12 mouse cellular contexts compared by ENCODE assay signal in genomic region chr3:94723637-94724036, GRCm38 (mm10). TPM values are rescaled to one million over a fixed set of nuclear protein-coding genes. Genes with fewer than 3 reads are reported as not detected.
DNase-seq lines count a peak whose midpoint lies in the region; ATAC-seq and TF ChIP-seq lines count a peak whose summit lies in the region.
"Not testable (repeated sequence)": the region's sequence is repeated elsewhere in the genome, so short reads cannot be mapped to it uniquely, and the experiment has no call there.
"Had no signal": no experiment of that assay in that cellular context is flagged by ENCODE, and none has a peak within 500 bp of the region (broad histone marks: within the 10 kb centered on the region; RNA-seq: fewer than 3 reads in every experiment).

No protein-coding gene starts in this region.

- peak; percentile 23 to 63 (median 30); a peak in 4 of 6 replicates for TF ChIP-seq CTCF in MEL (IDR thresholded peaks at IDR 0.05 in 2 of 3, conservative IDR thresholded peaks at IDR 0.05 in 1 of 3; ENCODE audit: control insufficient read depth in 1 of 3, insufficient read depth in 1 of 3, low read depth in 2 of 3, low read length in 3 of 3, poor library complexity in 1 of 3, severe bottlenecking in 1 of 3)
- peak; percentile 60 for TF ChIP-seq CTCF in midbrain, postnatal 0 days (IDR thresholded peaks at IDR 0.05)

- H3K4me2 ChIP-seq in liver, embryonic 11.5 days; midbrain, postnatal 0 days (ENCODE audit: low read depth, low read length, poor library complexity, severe bottlenecking): not testable (repeated sequence)

- not testable (repeated sequence) for H3K27ac ChIP-seq in MEL (ENCODE audit: control insufficient read depth, low read depth, low read length); liver, embryonic 11.5 days (ENCODE audit: low read depth, low read length); midbrain, postnatal 0 days (ENCODE audit: low read depth, low read length)

- 17% methylated on average over 2 of the region's 2 CpGs for WGBS in liver, embryonic 11.5 days
- 36% methylated on average over 2 of the region's 2 CpGs for WGBS in midbrain, postnatal 0 days

- H3K27me3 ChIP-seq in MEL (ENCODE audit: control insufficient read depth in 1 of 2, insufficient read depth in 2 of 2, low read length in 2 of 2); liver, embryonic 11.5 days (replicated peaks; ENCODE audit: control insufficient read depth, insufficient read depth, low read length); midbrain, postnatal 0 days (ENCODE audit: insufficient read depth, low read length): not testable (repeated sequence)

- not testable (repeated sequence) for H3K79me2 ChIP-seq in MEL (ENCODE audit: control insufficient read depth, insufficient read depth, low read length, poor library complexity)

- peak; percentile 46 for DNase-seq in MEL (ENCODE audit: low read depth, low spot score)
- peak; percentile 24 for DNase-seq in adrenal gland, postnatal 14 days
- DNase-seq in embryo, embryonic 10.5 days (ENCODE audit: low spot score), result peak; percentile 6
- DNase-seq in heart, postnatal 4 days, result peak; percentile 13
- peak; percentile 17 for DNase-seq in kidney, postnatal 14 days
- not testable (repeated sequence) for DNase-seq in liver, embryonic 11.5 days (ENCODE audit: low spot score); midbrain, postnatal 0 days (ENCODE audit: low spot score)

- not testable (repeated sequence) for H3K36me3 ChIP-seq in MEL (ENCODE audit: control insufficient read depth in 1 of 2, insufficient read depth in 2 of 2, low read length in 2 of 2); liver, embryonic 11.5 days (ENCODE audit: control insufficient read depth, insufficient read depth, low read length); midbrain, postnatal 0 days (ENCODE audit: insufficient read depth, low read length)

- H3K9me3 ChIP-seq in MEL (replicated peaks; ENCODE audit: insufficient read depth, low read length); liver, embryonic 11.5 days (ENCODE audit: control insufficient read depth, low read length); midbrain, postnatal 0 days (ENCODE audit: low read length): not testable (repeated sequence)

- H3K4me1 ChIP-seq in MEL (ENCODE audit: control insufficient read depth in 1 of 2, insufficient read depth in 2 of 2, low read length in 2 of 2); liver, embryonic 11.5 days (replicated peaks; ENCODE audit: control insufficient read depth, insufficient read depth, low read length); midbrain, postnatal 0 days (ENCODE audit: insufficient read depth, low read length): not testable (repeated sequence)

- not testable (repeated sequence) for TF ChIP-seq EP300 in MEL (IDR thresholded peaks at IDR 0.05; ENCODE audit: low read depth in 1 of 2, low read length in 2 of 2)

- peak; percentile 39; the same call in 1 of the 2 replicates for ATAC-seq in liver, embryonic 11.5 days (replicated peaks; ENCODE audit: low FRiP score)
- ATAC-seq in midbrain, postnatal 0 days (ENCODE audit: low FRiP score), result not testable (repeated sequence)

- not testable (repeated sequence) for TF ChIP-seq POLR2A in MEL (IDR thresholded peaks at IDR 0.05; ENCODE audit: control insufficient read depth in 1 of 2, insufficient read depth in 1 of 2, low read depth in 1 of 2, low read length in 2 of 2, poor library complexity in 1 of 2)

- H3K9ac ChIP-seq in MEL (ENCODE audit: control insufficient read depth, low read depth, low read length, poor library complexity, severe bottlenecking); liver, embryonic 11.5 days (ENCODE audit: low read depth, low read length); midbrain, postnatal 0 days (replicated peaks; ENCODE audit: low read length, poor library complexity, severe bottlenecking): not testable (repeated sequence)

- not testable (repeated sequence) for H3K4me3 ChIP-seq in MEL (ENCODE audit: control insufficient read depth in 1 of 2, insufficient read depth in 1 of 2, low read depth in 2 of 2, low read length in 2 of 2); liver, embryonic 11.5 days (ENCODE audit: low read depth, low read length); midbrain, postnatal 0 days (ENCODE audit: low read depth, low read length)

- TF ChIP-seq RAD21 in MEL (IDR thresholded peaks at IDR 0.05; ENCODE audit: low read depth, low read length), result peak; percentile 67

TF ChIP-seq in MEL, 35 proteins besides CTCF, POLR2A, EP300 and RAD21:
- TF ChIP-seq SMC3 (IDR thresholded peaks at IDR 0.05; ENCODE audit: low read depth, low read length) (peak; percentile 74), ZC3H11A (IDR thresholded peaks at IDR 0.05; ENCODE audit: low read depth, low read length) (peak; percentile 68)

RNA-seq across cellular contexts. Expression of gene Selenbp2, which starts 30.3 kb away (rescaled TPM):
- 35.7 and 60.7 TPM in 2 replicates for total RNA-seq in MEL (2012; rRNA removed)
- 10 to 100 TPM in 1 of 2 experiments, not detected in 1; 67.0 TPM for polyA plus RNA-seq in MEL (2012; ENCODE audit: insufficient read depth in 1 of 2, insufficient read length in 2 of 2, low read depth in 1 of 2, low replicate concordance in 2 of 2, missing spikeins in 1 of 2)
- total RNA-seq in adrenal gland, postnatal 14 days (2021), result 17.3 and 89.6 TPM in 2 replicates
- 1 to 10 TPM; 6.7 to 7.1 TPM for total RNA-seq in heart, postnatal 4 days (2021)
- 1.7 and 2.6 TPM in 2 replicates for polyA plus RNA-seq in liver, embryonic 11.5 days (2014; fragmentation: Nextera tagmentation; extraction: Ambion mirVana)
- total RNA-seq in midbrain, postnatal 0 days (2014; rRNA removed), result 0.94 and 1.4 TPM in 2 replicates
- polyA plus RNA-seq in midbrain, postnatal 0 days (2015; fragmentation: Nextera tagmentation; extraction: Ambion mirVana), result 1.0 TPM in 1 of 2 replicates, not detected in the other
- total RNA-seq: hematopoietic stem cell, adult 5-6 weeks had no signal
- polyA plus RNA-seq: CD4-positive, CD25-positive, alpha-beta regulatory T cell, adult 4 months; embryonic facial prominence, embryonic 12.5 days; frontal cortex, adult 2 months; inflammation-experienced regulatory T-cells, adult 6 months had no signal
